Mouse (Mus musculus) limb, embryonic 14.5 days (tissue): ENCODE data around the gene Olfr642. TPM values are rescaled to one million over a fixed set of nuclear protein-coding genes. Genes with fewer than 3 reads are reported as not detected.

Experiments used
- ATAC-seq: fragments of 200-750 bp; cut with Nextera tagmentation; 2 replicates; pipeline ENCODE4 v1.8.0; 2017; ENCODE audit warnings: low read depth, moderate number of reproducible peaks, moderate TSS enrichment; ENCODE audit not compliant: low FRiP score
- DNase-seq: peaks from one replicate; pipeline ENCODE4 v3.0.0-alpha.2; 2015; ENCODE audit warnings: low spot score
- H3K27ac ChIP-seq: fragments of 300-500 bp; sonication (generic); replicated peaks from 2 replicates; pipeline ENCODE4 v1.5.1; 2014; ENCODE audit warnings: low read depth, mild to moderate bottlenecking, low read length, moderate library complexity, mixed read lengths
- H3K27me3 ChIP-seq: fragments of 300-500 bp; sonication (generic); 2 replicates; pipeline ENCODE4 v1.6.1; 2014; ENCODE audit warnings: low read length, mixed read lengths; ENCODE audit not compliant: control insufficient read depth, insufficient read depth
- H3K36me3 ChIP-seq: fragments of 300-500 bp; sonication (generic); 2 replicates; pipeline ENCODE4 v1.6.1; 2014; ENCODE audit warnings: mild to moderate bottlenecking, low read length, moderate library complexity, mixed read lengths; ENCODE audit not compliant: control insufficient read depth, insufficient read depth
- H3K4me1 ChIP-seq: fragments of 300-500 bp; sonication (generic); 2 replicates; pipeline ENCODE4 v1.6.1; 2014; ENCODE audit warnings: antibody characterized with exemption, low read length, mixed read lengths; ENCODE audit not compliant: control insufficient read depth, insufficient read depth
- H3K4me2 ChIP-seq: fragments of 300-500 bp; sonication (generic); replicated peaks from 2 replicates; pipeline ENCODE4 v1.6.1; 2014; ENCODE audit warnings: low read depth, mild to moderate bottlenecking, low read length, moderate library complexity; ENCODE audit not compliant: severe bottlenecking
- H3K4me3 ChIP-seq: fragments of 300-500 bp; sonication (generic); replicated peaks from 2 replicates; pipeline ENCODE4 v1.5.1; 2014; ENCODE audit warnings: low read length
- H3K9ac ChIP-seq: fragments of 300-500 bp; sonication (generic); 2 replicates; pipeline ENCODE4 v1.6.1; 2014; ENCODE audit warnings: mild to moderate bottlenecking, low read depth, low read length, moderate library complexity; ENCODE audit not compliant: severe bottlenecking
- H3K9me3 ChIP-seq: fragments of 300-500 bp; sonication (generic); 2 replicates; pipeline ENCODE4 v1.6.1; 2016; ENCODE audit warnings: low read length; ENCODE audit not compliant: control insufficient read depth
- POLR2A ChIP-seq: fragments of 200-500 bp; IDR thresholded peaks from 2 replicates; pipeline ENCODE4 v1.8.0; 2012; ENCODE audit warnings: inconsistent platforms, mild to moderate bottlenecking, moderate library complexity, borderline replicate concordance; ENCODE audit not compliant: insufficient read depth, insufficient read length; ENCODE audit errors: extremely low read depth
- WGBS: fragments of 180-500 bp; shearing (Covaris S2); extraction: QIAGEN DNeasy Blood & Tissue Kit; methylation state at CpG from one replicate; pipeline ENCODE4 v1.1.7; 2014; 5-methylcytosine and 5-hydroxymethylcytosine counted together
- polyA plus RNA-seq, 2 experiments: library from polyadenylated mRNA; depleted of rRNA in 1 of 2; stranded (reverse) in 1 of 2; unstranded in 1 of 2; fragments of >200 nt; fragmentation: Nextera tagmentation in 1 of 2; extraction: Ambion mirVana in 1 of 2; gene quantifications; 2 replicates each; pipeline versions ENCODE4 v1.2.1 to v1.2.3; 2012 to 2014

Gene Olfr642
- polyA plus RNA-seq (2012; rRNA removed) (not detected in 2 replicates), polyA plus RNA-seq (2014; fragmentation: Nextera tagmentation; extraction: Ambion mirVana) (not detected in 2 replicates)

GRCm38 (mm10) chr7:104052566-104052965 lies at the start of gene Olfr642:
Gene Olfr642, minus strand, starts transcription at chr7:104052666.
- ATAC-seq (no peak), DNase-seq (no peak)
- no peak within 1 kb of the TSS for H3K4me2 ChIP-seq
- no peaks in the 10 kb centered on the region for H3K4me1 ChIP-seq
- no peaks in the 10 kb centered on the region for H3K27me3 ChIP-seq
- TF ChIP-seq POLR2A = no peak
- H3K9ac ChIP-seq = no peak within 1 kb of the TSS
- no peak within 1 kb of the TSS for H3K27ac ChIP-seq
- 75% methylated on average over 1 of the region's 1 CpGs for WGBS
- H3K9me3 ChIP-seq = no peaks in the 10 kb centered on the region
- H3K4me3 ChIP-seq = no peak within 1 kb of the TSS
- H3K36me3 ChIP-seq = no peaks in the 10 kb centered on the region

- Histone ChIP-seq H3K4me3 (no peak within 1 kb of the TSS), H3K36me3 (no peaks in the 10 kb centered on the region), H3K4me1 (no peaks in the 10 kb centered on the region), H3K9me3 (no peaks in the 10 kb centered on the region), H3K27me3 (no peaks in the 10 kb centered on the region), H3K4me2 (no peak within 1 kb of the TSS), H3K27ac (no peak within 1 kb of the TSS), H3K9ac (no peak within 1 kb of the TSS)
- TF ChIP-seq POLR2A = no peak
- WGBS = 76% methylated on average over 1 of the region's 1 CpGs
- DNase-seq = no peak
- ATAC-seq = no peak
These were observed 32.9 kb upstream of the Olfr642 start, which contains the start of gene Olfr645 for GRCm38 (mm10) chr7:104085365-104085764. Gene Olfr645, minus strand, starts transcription at chr7:104085465.

GRCm38 (mm10) chr7:104071769-104072168 lies 19.3 kb upstream of the Olfr642 start, which contains the start of gene Olfr644:
Gene Olfr644, minus strand, starts transcription at chr7:104071869.
- H3K9ac ChIP-seq = no peak within 1 kb of the TSS
- 75% methylated on average over 2 of the region's 2 CpGs for WGBS
- H3K4me2 ChIP-seq = no peak within 1 kb of the TSS
- no peaks in the 10 kb centered on the region for H3K27me3 ChIP-seq
- no peak for TF ChIP-seq POLR2A
- H3K27ac ChIP-seq = no peak within 1 kb of the TSS
- no peaks in the 10 kb centered on the region for H3K9me3 ChIP-seq
- no peak for ATAC-seq
- no peak for DNase-seq
- no peaks in the 10 kb centered on the region for H3K36me3 ChIP-seq
- no peaks in the 10 kb centered on the region for H3K4me1 ChIP-seq
- H3K4me3 ChIP-seq = no peak within 1 kb of the TSS

GRCm38 (mm10) chr7:104061345-104061744 lies 8.9 kb upstream of the Olfr642 start, which contains the start of gene 4930516K23Rik:
Gene 4930516K23Rik, minus strand, starts transcription at chr7:104061445.
- Histone ChIP-seq H3K9ac (no peak within 1 kb of the TSS), H3K9me3 (no peaks in the 10 kb centered on the region), H3K4me2 (no peak within 1 kb of the TSS), H3K27me3 (no peaks in the 10 kb centered on the region), H3K36me3 (no peaks in the 10 kb centered on the region), H3K4me3 (no peak within 1 kb of the TSS), H3K27ac (no peak within 1 kb of the TSS), H3K4me1 (no peaks in the 10 kb centered on the region)
- DNase-seq = no peak
- no peak for ATAC-seq
- 54% methylated on average over 2 of the region's 2 CpGs for WGBS
- no peak for TF ChIP-seq POLR2A

GRCm38 (mm10) chr7:104059215-104059614 lies 6.7 kb upstream of the Olfr642 start:
- Histone ChIP-seq H3K9me3 (no peaks in the 10 kb centered on the region), H3K27me3 (no peaks in the 10 kb centered on the region), H3K9ac (no peak overlapping the region), H3K4me3 (no peak overlapping the region), H3K4me2 (no peak overlapping the region), H3K4me1 (no peaks in the 10 kb centered on the region), H3K36me3 (no peaks in the 10 kb centered on the region), H3K27ac (no peak overlapping the region)
- ATAC-seq (no peak), DNase-seq (no peak)
- no peak for TF ChIP-seq POLR2A
- 78% methylated on average over 1 of the region's 1 CpGs for WGBS
